28 mouse cellular contexts compared by ENCODE assay signal in the genomic region with DNA sequence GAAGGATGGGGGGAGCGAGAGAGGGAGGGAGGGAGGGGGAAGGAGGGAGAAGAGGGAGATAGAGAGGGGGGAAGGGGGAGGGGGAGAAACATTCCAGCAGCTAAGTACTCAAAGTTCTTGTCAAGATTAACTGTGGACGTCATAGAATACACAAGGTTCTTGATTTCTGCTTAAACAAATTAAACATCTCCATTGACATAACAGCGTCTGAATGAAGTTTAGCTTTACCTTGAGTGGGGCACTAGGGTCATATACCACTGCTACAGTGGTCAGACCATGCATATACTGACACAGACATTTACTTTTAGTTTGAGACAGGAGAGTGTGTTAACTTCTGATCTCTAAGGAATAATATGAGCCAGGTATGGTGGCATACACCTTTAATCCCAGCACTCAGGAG.
"Had no signal": no experiment of that assay in that cellular context is flagged by ENCODE, and none has a peak within 500 bp of the region (broad histone marks: within the 10 kb centered on the region; RNA-seq: fewer than 3 reads in every experiment).

No protein-coding gene starts in this region.

- DNase-seq: layer of hippocampus, postnatal 36 days; left cerebral cortex, postnatal 4 days; liver; liver, embryonic 13.5 days; liver, postnatal 0 days; lung, adult 2 months; lung, embryonic 14.5 days; lung, postnatal 36 days; lung, postnatal 4 days; midbrain, embryonic 14.5 days had no signal

- H3K4me1 ChIP-seq: limb, embryonic 10.5 days; limb, embryonic 12.5 days; limb, embryonic 13.5 days; limb, embryonic 15.5 days; liver, embryonic 12.5 days; liver, embryonic 13.5 days; liver, embryonic 15.5 days; megakaryocyte, embryonic 14.5 days; midbrain, embryonic 10.5 days; midbrain, embryonic 12.5 days; midbrain, embryonic 13.5 days; midbrain, embryonic 15.5 days had no signal

- H3K9me3 ChIP-seq: limb, embryonic 10.5 days; limb, embryonic 12.5 days; limb, embryonic 13.5 days; limb, embryonic 15.5 days; liver, embryonic 12.5 days; liver, embryonic 13.5 days; liver, embryonic 15.5 days; megakaryocyte, embryonic 14.5 days; midbrain, embryonic 10.5 days; midbrain, embryonic 12.5 days; midbrain, embryonic 13.5 days; midbrain, embryonic 15.5 days had no signal

- H3K27ac ChIP-seq: left cerebral cortex, adult 2 months; limb, embryonic 10.5 days; limb, embryonic 12.5 days; limb, embryonic 13.5 days; limb, embryonic 15.5 days; liver, embryonic 12.5 days; liver, embryonic 13.5 days; liver, embryonic 14.5 days; liver, embryonic 15.5 days; macrophage; midbrain, embryonic 10.5 days; midbrain, embryonic 12.5 days; midbrain, embryonic 13.5 days; midbrain, embryonic 15.5 days had no signal

- H3K4me3 ChIP-seq: left cerebral cortex, adult 2 months; limb, embryonic 10.5 days; limb, embryonic 12.5 days; limb, embryonic 13.5 days; limb, embryonic 15.5 days; liver, embryonic 12.5 days; liver, embryonic 13.5 days; liver, embryonic 15.5 days; megakaryocyte, embryonic 14.5 days; midbrain, embryonic 10.5 days; midbrain, embryonic 12.5 days; midbrain, embryonic 13.5 days; midbrain, embryonic 15.5 days; myocyte had no signal

- ATAC-seq: liver, embryonic 12.5 days; liver, postnatal 0 days; midbrain, embryonic 13.5 days; midbrain, embryonic 15.5 days; midbrain, embryonic 16.5 days had no signal

- H3K27me3 ChIP-seq: limb, embryonic 12.5 days; limb, embryonic 13.5 days; limb, embryonic 15.5 days; liver, embryonic 12.5 days; liver, embryonic 13.5 days; liver, embryonic 15.5 days; megakaryocyte, embryonic 14.5 days; midbrain, embryonic 12.5 days; midbrain, embryonic 13.5 days; midbrain, embryonic 15.5 days had no signal

- H3K4me2 ChIP-seq: limb, embryonic 12.5 days; limb, embryonic 13.5 days; limb, embryonic 15.5 days; liver, embryonic 11.5 days; liver, embryonic 12.5 days; liver, embryonic 13.5 days; liver, embryonic 15.5 days; lung, embryonic 14.5 days; midbrain, embryonic 11.5 days; midbrain, embryonic 12.5 days; midbrain, embryonic 13.5 days; midbrain, embryonic 15.5 days had no signal

- H3K9ac ChIP-seq: limb, embryonic 12.5 days; limb, embryonic 13.5 days; limb, embryonic 15.5 days; liver, embryonic 12.5 days; liver, embryonic 13.5 days; liver, embryonic 14.5 days; liver, embryonic 15.5 days; liver, postnatal 0 days; lung, embryonic 14.5 days; midbrain, embryonic 12.5 days; midbrain, embryonic 13.5 days; midbrain, embryonic 15.5 days had no signal

- H3K36me3 ChIP-seq: limb, embryonic 10.5 days; limb, embryonic 12.5 days; limb, embryonic 13.5 days; limb, embryonic 15.5 days; liver, embryonic 12.5 days; liver, embryonic 13.5 days; midbrain, embryonic 10.5 days; midbrain, embryonic 12.5 days; midbrain, embryonic 13.5 days; midbrain, embryonic 15.5 days had no signal
